Mouse (Mus musculus) midbrain, embryonic 11.5 days (tissue): ENCODE measurements around the gene Dcaf12. TPM values are rescaled to one million over a fixed set of nuclear protein-coding genes. Genes with fewer than 3 reads are reported as not detected.
A peak's percentile ranks its signal among the peaks of the same experiment; 100 is the strongest.

Source experiments
- ATAC-seq: fragments of 200-750 bp; cut with Nextera tagmentation; 2 replicates; pipeline ENCODE4 v1.8.0; 2017; ENCODE audit warnings: moderate TSS enrichment, moderate library complexity; ENCODE audit not compliant: low FRiP score
- DNase-seq: peaks from one replicate; pipeline ENCODE4 v3.0.0; 2015; ENCODE audit warnings: low spot score; ENCODE audit errors: missing footprints
- H3K27ac ChIP-seq: fragments of 300-500 bp; sonication (generic); 2 replicates; pipeline ENCODE4 v1.5.1; 2014; ENCODE audit warnings: low read depth, low read length
- H3K27me3 ChIP-seq: fragments of 300-500 bp; sonication (generic); 2 replicates; pipeline ENCODE4 v1.6.1; 2014; ENCODE audit warnings: mild to moderate bottlenecking, low read length, moderate library complexity, mixed read lengths; ENCODE audit not compliant: control insufficient read depth, insufficient read depth
- H3K36me3 ChIP-seq: fragments of 300-500 bp; sonication (generic); 2 replicates; pipeline ENCODE4 v1.6.1; 2014; ENCODE audit warnings: mild to moderate bottlenecking, low read length, moderate library complexity, mixed read lengths; ENCODE audit not compliant: control insufficient read depth, insufficient read depth
- H3K4me1 ChIP-seq: fragments of 300-500 bp; sonication (generic); 2 replicates; pipeline ENCODE4 v1.6.1; 2014; ENCODE audit warnings: low read length; ENCODE audit not compliant: control insufficient read depth, insufficient read depth
- H3K4me2 ChIP-seq: fragments of 300-500 bp; sonication (generic); 2 replicates; pipeline ENCODE4 v1.6.1; 2014; ENCODE audit warnings: mild to moderate bottlenecking, moderate library complexity
- H3K4me3 ChIP-seq: fragments of 300-500 bp; sonication (generic); 2 replicates; pipeline ENCODE4 v1.5.1; 2014; ENCODE audit warnings: low read depth, low read length
- H3K9ac ChIP-seq: fragments of 300-500 bp; sonication (generic); 2 replicates; pipeline ENCODE4 v1.6.1; 2014; ENCODE audit warnings: low read length
- H3K9me3 ChIP-seq: fragments of 300-500 bp; sonication (generic); 2 replicates; pipeline ENCODE4 v1.6.1; 2016; ENCODE audit warnings: low read length; ENCODE audit not compliant: control insufficient read depth
- WGBS: fragments of 180-500 bp; shearing (Covaris S2); extraction: QIAGEN DNeasy Blood & Tissue Kit; methylation state at CpG from one replicate; pipeline ENCODE4 v1.1.7; 2014; 5-methylcytosine and 5-hydroxymethylcytosine counted together
- polyA plus RNA-seq: library from polyadenylated mRNA; unstranded; fragments of >200 nt; fragmentation: Nextera tagmentation; extraction: Ambion mirVana; gene quantifications from 2 replicates; pipeline ENCODE4 v1.2.1, GENCODE M21; 2014

Dcaf12 gene
- polyA plus RNA-seq, 1 experiment from 2014 or later, result 49.2 TPM

DNA sequence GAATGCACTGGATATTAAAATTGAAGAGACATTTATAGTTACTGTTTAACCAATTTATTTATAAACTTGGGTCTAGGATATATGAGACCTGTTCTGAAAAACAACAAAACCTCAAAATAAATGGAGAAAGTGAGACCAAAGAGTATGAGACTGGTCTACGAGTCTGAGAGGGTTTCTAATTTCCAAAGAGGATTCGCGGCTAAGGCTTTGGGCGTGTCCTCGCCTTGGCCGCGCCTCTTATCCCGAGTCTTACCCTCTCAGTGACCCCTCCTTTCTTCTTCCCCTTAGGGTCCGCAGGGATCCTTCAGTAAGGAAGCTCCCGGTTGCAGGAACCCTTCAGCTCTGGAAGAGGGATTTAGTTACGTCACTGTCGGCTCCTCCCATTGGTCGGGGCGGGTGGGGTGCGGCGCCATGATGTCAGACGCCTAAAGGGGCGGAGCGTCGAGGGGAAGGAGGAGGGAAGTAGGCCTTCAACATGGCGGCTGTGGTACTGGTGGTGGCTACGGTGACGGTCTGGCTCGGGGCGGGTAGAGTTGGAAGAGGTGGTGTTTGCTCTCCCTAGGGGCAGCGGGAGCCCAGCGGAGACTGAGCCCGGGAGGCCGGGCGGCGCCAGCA, 34.0 kb upstream of the Dcaf12 start, which contains the start of gene Ubap1:
Ubap1 (plus strand) TSS at position 413 of the 615 bp plus-strand sequence.
- peaks cover 7% of the 10 kb centered on the region for H3K4me1 ChIP-seq
- WGBS, result 1% methylated on average over 30 of the region's 31 CpGs

DNA sequence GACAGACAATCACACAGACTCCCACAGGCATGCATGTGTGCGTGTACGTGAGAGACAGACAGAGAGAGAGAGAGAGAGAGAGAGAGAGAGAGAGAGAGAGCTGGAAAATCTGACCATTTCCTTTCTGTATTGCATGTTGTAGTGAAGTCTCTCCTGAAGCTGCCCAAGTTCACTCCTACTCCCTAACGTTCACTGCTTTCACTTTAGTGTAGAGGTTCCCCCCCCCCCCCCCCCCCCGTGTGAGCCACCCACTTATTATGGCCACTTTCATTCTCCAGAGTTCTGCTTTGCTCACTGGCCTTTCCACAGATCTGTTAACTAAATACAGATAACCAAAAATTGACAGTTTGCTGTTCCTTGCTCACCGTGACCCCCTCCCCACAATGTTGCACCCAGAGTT, 33.1 kb upstream of the Dcaf12 start:
- no peaks in the 10 kb centered on the region; the same call in 1 of the 2 replicates for H3K36me3 ChIP-seq
- H3K4me3 ChIP-seq, result no peak overlapping the region
- no peak overlapping the region for H3K9ac ChIP-seq
- ATAC-seq (no peak), DNase-seq (no peak)
- no peaks in the 10 kb centered on the region for H3K27me3 ChIP-seq
- peaks cover 7% of the 10 kb centered on the region for H3K4me1 ChIP-seq
- 46% methylated on average over 5 of the region's 5 CpGs for WGBS
- peak overlapping the region; percentile 22 for H3K4me2 ChIP-seq
- H3K9me3 ChIP-seq, result no peaks in the 10 kb centered on the region
- no peak overlapping the region for H3K27ac ChIP-seq

More for the DNA sequence above, 34.0 kb upstream of the Dcaf12 start, which contains the start of gene Ubap1:
- DNase-seq, result peak; percentile 100
- Histone ChIP-seq H3K4me2 (peak within 1 kb of the TSS; percentile 59), H3K9me3 (no peaks in the 10 kb centered on the region), H3K36me3 (no peaks in the 10 kb centered on the region; the same call in 1 of the 2 replicates), H3K9ac (peak within 1 kb of the TSS; percentile 72), H3K4me3 (peak within 1 kb of the TSS; percentile 63), H3K27me3 (no peaks in the 10 kb centered on the region), H3K27ac (peak within 1 kb of the TSS; percentile 81)
- peak; percentile 98 for ATAC-seq

DNA sequence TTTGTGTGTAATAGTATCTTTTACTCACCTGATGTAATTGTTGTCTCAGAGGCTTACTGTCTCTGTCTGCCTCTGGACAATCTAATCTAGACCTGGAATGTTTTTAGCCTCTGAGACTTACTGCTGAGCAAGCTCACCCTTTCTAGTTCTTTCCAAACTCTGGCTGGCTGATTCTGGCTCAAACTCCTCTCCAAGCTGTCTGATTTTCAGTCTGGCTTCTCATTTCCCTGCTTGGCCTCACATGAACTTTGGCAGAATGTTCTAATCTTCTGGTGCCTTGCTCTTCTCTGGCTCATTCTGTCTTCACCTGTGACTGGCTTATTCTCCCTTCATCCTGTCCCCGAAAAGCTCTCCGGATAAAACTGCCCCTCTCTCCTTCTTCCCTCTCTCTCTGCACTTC, 31.3 kb upstream of the Dcaf12 start:
- 77% methylated on average over 2 of the region's 2 CpGs for WGBS

DNA sequence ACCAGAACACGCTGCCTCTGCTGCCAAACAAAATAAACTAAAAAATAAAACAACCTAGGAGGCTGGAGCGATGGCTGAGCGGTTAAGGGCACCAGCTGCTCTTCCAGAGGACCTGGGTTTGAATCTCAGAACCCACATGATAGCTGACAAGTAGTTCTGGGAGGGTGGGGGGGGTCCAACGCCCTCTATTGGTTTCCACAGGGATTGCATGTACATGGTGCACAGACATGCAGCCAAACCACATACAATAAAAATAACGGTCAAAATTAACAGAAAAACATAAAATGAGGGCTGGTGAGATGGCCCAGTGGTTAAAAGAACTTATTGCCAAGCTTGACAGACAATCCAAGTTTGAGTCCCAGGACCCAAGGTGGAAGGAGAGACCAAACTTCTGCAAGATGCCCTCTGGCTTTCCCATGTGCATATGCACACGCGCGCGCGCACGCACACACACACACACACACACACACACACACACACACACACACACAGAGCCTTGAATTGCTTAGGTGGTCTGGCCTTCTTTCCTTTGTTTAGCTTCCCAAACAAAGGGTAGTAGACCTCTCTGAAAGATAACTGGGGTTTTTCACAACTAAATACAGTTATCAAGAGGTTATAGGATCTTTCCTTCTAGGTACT, 26.3 kb upstream of the Dcaf12 start:
- Histone ChIP-seq H3K9me3 (no peaks in the 10 kb centered on the region), H3K4me1 (no peaks in the 10 kb centered on the region), H3K27me3 (no peaks in the 10 kb centered on the region), H3K36me3 (no peaks in the 10 kb centered on the region), H3K27ac (no peak overlapping the region), H3K4me3 (no peak overlapping the region), H3K4me2 (no peak overlapping the region), H3K9ac (no peak overlapping the region)
- no peak for DNase-seq
- no peak for ATAC-seq
- 82% methylated on average over 11 of the region's 11 CpGs for WGBS

More for the DNA sequence above, 31.3 kb upstream of the Dcaf12 start:
- no peak overlapping the region for H3K27ac ChIP-seq
- no peaks in the 10 kb centered on the region for H3K27me3 ChIP-seq
- H3K4me2 ChIP-seq, result no peak overlapping the region
- no peak for DNase-seq
- ATAC-seq, result no peak
- H3K4me1 ChIP-seq, result peaks cover 7% of the 10 kb centered on the region
- no peak overlapping the region for H3K4me3 ChIP-seq
- H3K36me3 ChIP-seq, result no peaks in the 10 kb centered on the region
- no peaks in the 10 kb centered on the region for H3K9me3 ChIP-seq
- H3K9ac ChIP-seq, result no peak overlapping the region

DNA sequence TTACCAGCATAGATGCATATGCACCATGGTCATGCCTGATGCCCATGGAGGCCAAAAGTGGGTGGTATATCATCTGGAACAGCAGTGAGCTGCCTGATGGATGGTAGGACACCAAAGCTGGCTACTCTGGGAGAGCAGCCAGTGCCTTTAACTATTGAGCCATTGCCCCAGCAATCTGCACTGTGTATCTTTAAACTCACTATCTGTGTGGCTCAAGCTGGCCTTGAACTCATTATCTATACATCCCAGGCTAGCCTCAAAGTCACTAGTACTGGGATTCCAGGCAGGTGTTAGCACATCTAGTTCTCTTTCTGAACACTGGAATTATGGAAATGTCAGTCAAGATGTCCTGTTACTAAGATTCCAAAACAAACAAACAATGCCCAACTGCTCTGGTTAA, 21.9 kb upstream of the Dcaf12 start:
- Histone ChIP-seq H3K9ac (no peak overlapping the region), H3K4me3 (no peak overlapping the region), H3K27me3 (no peaks in the 10 kb centered on the region), H3K9me3 (no peaks in the 10 kb centered on the region), H3K27ac (no peak overlapping the region), H3K4me1 (no peaks in the 10 kb centered on the region), H3K4me2 (no peak overlapping the region), H3K36me3 (no peaks in the 10 kb centered on the region)
- ATAC-seq (no peak), DNase-seq (no peak)

DNA sequence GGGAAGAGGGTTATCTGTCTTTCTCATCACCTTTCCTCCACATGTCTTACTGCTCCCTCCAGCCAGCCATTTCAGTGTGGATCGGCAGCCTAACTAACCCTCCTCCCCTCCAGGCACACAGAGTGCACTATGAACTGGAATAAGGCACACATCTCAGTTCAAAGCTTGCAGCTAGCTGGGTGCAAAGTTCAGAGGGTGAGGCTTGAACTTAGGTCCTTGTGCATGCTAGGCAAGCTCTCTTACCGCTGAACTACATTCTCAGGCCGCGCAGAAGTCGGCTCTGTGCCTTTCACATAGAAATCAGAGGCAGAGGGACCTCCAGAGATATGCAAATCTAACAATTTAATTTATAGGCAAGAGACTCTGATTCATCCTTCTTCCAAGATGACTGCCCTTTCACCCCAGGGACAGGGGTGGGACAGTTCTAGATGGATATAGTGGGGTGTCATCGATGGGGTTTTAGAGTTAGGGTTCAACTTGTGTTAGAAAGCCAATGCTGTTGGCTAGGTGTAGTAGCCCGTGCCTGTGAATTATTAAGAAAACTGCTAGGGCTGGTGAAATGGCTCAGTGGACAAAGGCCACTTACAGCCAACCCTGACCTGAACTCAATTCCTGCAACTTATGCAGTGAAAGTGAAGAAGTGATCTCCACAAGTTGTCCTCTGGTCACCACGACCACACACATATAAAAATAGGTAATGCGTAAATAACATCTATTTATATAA, 17.2 kb upstream of the Dcaf12 start:
- Histone ChIP-seq H3K36me3 (no peaks in the 10 kb centered on the region), H3K4me3 (no peak overlapping the region), H3K4me2 (no peak overlapping the region), H3K27me3 (no peaks in the 10 kb centered on the region), H3K27ac (no peak overlapping the region), H3K9ac (no peak overlapping the region), H3K9me3 (no peaks in the 10 kb centered on the region), H3K4me1 (no peaks in the 10 kb centered on the region)
- 88% methylated on average over 9 of the region's 9 CpGs for WGBS
- ATAC-seq (no peak), DNase-seq (no peak)

DNA sequence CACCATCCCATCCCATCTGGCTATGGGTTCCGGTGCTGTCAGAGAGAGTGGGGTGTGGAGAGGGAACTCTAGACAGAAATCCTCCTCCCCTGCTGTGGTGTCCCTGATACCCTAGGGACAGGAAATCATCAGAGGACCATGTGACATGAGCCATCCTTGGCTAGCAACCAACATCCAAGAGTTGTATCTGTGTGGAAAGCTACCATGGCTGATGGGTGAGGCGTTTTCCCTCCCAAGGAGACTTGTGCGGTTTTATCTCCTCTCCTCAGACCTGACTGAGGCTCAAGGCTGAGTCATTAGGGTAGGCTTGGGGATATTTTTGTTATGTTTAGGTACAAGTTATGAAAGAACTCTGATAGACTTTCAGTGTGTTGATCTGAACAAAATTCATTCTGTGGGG, 16.4 kb upstream of the Dcaf12 start:
- no peak for DNase-seq
- no peak overlapping the region for H3K27ac ChIP-seq
- no peak for ATAC-seq
- no peaks in the 10 kb centered on the region for H3K4me1 ChIP-seq
- H3K9me3 ChIP-seq, result no peaks in the 10 kb centered on the region
- no peak overlapping the region for H3K9ac ChIP-seq
- H3K36me3 ChIP-seq, result no peaks in the 10 kb centered on the region
- 89% methylated on average over 3 of the region's 3 CpGs for WGBS
- no peak overlapping the region for H3K4me3 ChIP-seq
- H3K27me3 ChIP-seq, result no peaks in the 10 kb centered on the region
- no peak overlapping the region for H3K4me2 ChIP-seq

DNA sequence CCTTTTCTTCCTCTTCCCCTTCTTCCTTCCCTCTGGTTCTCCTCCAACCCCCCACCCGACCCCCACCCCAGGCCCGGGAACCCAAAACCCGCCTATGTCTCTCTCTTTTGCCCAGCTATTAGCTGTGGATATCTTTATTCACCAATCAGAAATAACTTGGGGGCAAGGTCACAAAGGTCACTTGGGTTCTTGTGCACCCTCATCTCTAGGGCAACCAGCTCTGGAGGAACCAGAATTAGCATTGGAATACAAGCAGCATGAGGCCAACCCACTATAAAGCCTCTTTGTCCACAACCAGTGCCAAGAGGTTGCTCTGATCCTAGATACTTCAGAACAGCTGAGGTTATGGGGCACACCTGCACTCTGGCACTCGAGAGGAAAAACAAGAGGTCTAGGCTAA, 14.8 kb upstream of the Dcaf12 start:
- Histone ChIP-seq H3K9ac (no peak overlapping the region), H3K9me3 (no peaks in the 10 kb centered on the region), H3K4me1 (no peaks in the 10 kb centered on the region), H3K27ac (no peak overlapping the region), H3K36me3 (no peaks in the 10 kb centered on the region), H3K27me3 (no peaks in the 10 kb centered on the region), H3K4me3 (no peak overlapping the region), H3K4me2 (no peak overlapping the region)
- no peak for ATAC-seq
- no peak for DNase-seq
- WGBS, result 42% methylated on average over 4 of the region's 4 CpGs

DNA sequence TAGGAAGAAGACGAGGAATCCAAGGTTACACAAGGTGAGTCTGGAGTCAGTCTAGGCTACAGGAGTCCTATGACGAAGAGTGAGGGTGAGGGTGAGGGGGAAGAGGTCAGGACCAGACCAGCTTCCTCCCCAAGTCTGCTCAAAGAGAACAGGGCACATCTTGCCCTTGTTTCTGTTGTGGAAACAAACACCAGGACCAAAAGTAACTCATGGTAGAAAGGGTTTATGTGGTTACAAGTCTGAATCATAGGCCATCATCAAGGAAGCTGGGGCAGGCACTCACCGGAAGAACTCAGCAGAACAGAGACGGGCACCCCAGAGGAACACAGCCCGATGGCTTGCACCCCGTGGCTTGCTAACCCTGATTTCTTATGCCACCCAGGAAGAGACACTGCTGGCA, 12.2 kb upstream of the Dcaf12 start:
- Histone ChIP-seq H3K36me3 (no peaks in the 10 kb centered on the region), H3K4me1 (no peaks in the 10 kb centered on the region), H3K27ac (no peak overlapping the region), H3K4me3 (no peak overlapping the region), H3K9me3 (no peaks in the 10 kb centered on the region), H3K27me3 (no peaks in the 10 kb centered on the region), H3K9ac (no peak overlapping the region), H3K4me2 (no peak overlapping the region)
- WGBS, result 92% methylated on average over 6 of the region's 6 CpGs
- ATAC-seq (no peak), DNase-seq (no peak)
